ENCODE assay signal across 34 mouse cellular contexts in the genomic region with DNA sequence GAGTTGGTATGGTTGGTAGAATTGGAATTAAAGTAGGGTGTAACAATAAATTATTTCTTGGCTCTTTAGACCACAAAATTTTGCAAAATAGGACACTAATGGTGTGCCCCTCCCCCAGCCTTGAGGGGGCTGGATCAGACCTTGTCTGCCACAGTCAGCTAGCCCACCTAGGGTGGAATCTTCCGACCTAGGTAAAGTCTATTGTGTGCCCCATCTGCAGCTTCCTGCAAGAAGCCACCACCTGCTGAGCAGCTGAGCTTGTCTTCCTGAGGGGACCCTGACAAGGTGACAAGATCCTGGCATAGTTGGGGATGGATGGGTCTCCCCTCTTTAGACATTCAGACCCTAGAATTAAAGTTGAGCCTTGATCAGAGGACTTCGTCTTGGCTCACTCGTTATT. TPM values are rescaled to one million over a fixed set of nuclear protein-coding genes. Genes with fewer than 3 reads are reported as not detected.
DNase-seq lines count a peak whose midpoint lies in the region; ATAC-seq and TF ChIP-seq lines count a peak whose summit lies in the region.
"Had no signal": no experiment of that assay in that cellular context is flagged by ENCODE, and none has a peak within 500 bp of the region (broad histone marks: within the 10 kb centered on the region; RNA-seq: fewer than 3 reads in every experiment).

No protein-coding gene starts in this region.

- H3K27me3 ChIP-seq in limb, embryonic 11.5 days (ENCODE audit: control insufficient read depth, insufficient read depth, low read length), result no peaks in the 10 kb centered on the region
- no peaks in the 10 kb centered on the region for H3K27me3 ChIP-seq in limb, embryonic 10.5 days (ENCODE audit: low read depth, poor library complexity, severe bottlenecking)
- H3K27me3 ChIP-seq in E14TG2a.4 (ENCODE audit: insufficient read depth, low read length), result no peaks in the 10 kb centered on the region
- H3K27me3 ChIP-seq: embryonic facial prominence, embryonic 12.5 days; embryonic facial prominence, embryonic 15.5 days; hindbrain, embryonic 12.5 days; hindbrain, embryonic 15.5 days had no signal

- peak; percentile 9 for DNase-seq in limb, embryonic 11.5 days (ENCODE audit: low spot score)
- no peak for DNase-seq in limb, embryonic 10.5 days (ENCODE audit: low spot score)
- DNase-seq in ES-E14 (ENCODE audit: low read depth, low spot score), result no peak
- DNase-seq in thymus, postnatal 25 days, result peak; percentile 12
- no peak for DNase-seq in left cerebral cortex, adult 8-10 months (ENCODE audit: low spot score in 2 of 2)
- DNase-seq in frontal cortex, postnatal 36 days (ENCODE audit: low spot score in 2 of 2), result no peak
- DNase-seq: adrenal gland, adult 2 months; adrenal gland, postnatal 14 days; cerebellum, adult 11 months; cerebellum, adult 2 months; cerebellum, adult 9-11 months; cerebellum, postnatal 25 days; forebrain, postnatal 0 days; gastrocnemius, postnatal 10 days; gastrocnemius, postnatal 36 days; heart, adult 2 months had no signal

- H3K4me3 ChIP-seq in limb, embryonic 11.5 days (ENCODE audit: low read depth, low read length), result no peak overlapping the region
- no peak overlapping the region for H3K4me3 ChIP-seq in limb, embryonic 10.5 days
- H3K4me3 ChIP-seq in E14TG2a.4 (replicated peaks; ENCODE audit: low read length) (peak overlapping the region; percentile 13; the same call in 1 of the 2 replicates), ES-E14 (ENCODE audit: insufficient read depth in 1 of 2, low read depth in 1 of 2, low read length in 2 of 2, poor library complexity in 1 of 2, severe bottlenecking in 1 of 2) (no peak overlapping the region)
- H3K4me3 ChIP-seq: embryonic facial prominence, embryonic 12.5 days; embryonic facial prominence, embryonic 15.5 days; heart, adult 2 months; hindbrain, embryonic 12.5 days; hindbrain, embryonic 15.5 days had no signal

- no peak for ATAC-seq in limb, embryonic 11.5 days (ENCODE audit: insufficient number of reproducible peaks, low FRiP score, low TSS enrichment, low read depth)
- ATAC-seq: forebrain, embryonic 14.5 days; forebrain, postnatal 0 days; Patski had no signal

- H3K4me2 ChIP-seq in limb, embryonic 11.5 days (ENCODE audit: low read depth, severe bottlenecking), result no peak overlapping the region
- H3K4me2 ChIP-seq: embryonic facial prominence, embryonic 12.5 days; embryonic facial prominence, embryonic 15.5 days; heart, embryonic 11.5 days; hindbrain, embryonic 12.5 days; hindbrain, embryonic 15.5 days had no signal

- in situ Hi-C loops in ES-E14 (cut with MboI; ENCODE audit: low sequenced_read_pairs in 2 of 2, unreplicated experiment in 2 of 2), result loop anchor here in 1 of 2 experiments (10.0 kb wide), 1 partner anchor 365 kb away; no protein-coding TSS in a partner anchor

- no peak overlapping the region for H3K27ac ChIP-seq in limb, embryonic 11.5 days (replicated peaks; ENCODE audit: low read depth, low read length)
- no peak overlapping the region for H3K27ac ChIP-seq in limb, embryonic 10.5 days
- peak overlapping the region; percentile 68; the same call in 1 of the 2 replicates for H3K27ac ChIP-seq in ES-E14 (ENCODE audit: insufficient read depth, low read depth, low read length, poor library complexity, severe bottlenecking)
- H3K27ac ChIP-seq: embryonic facial prominence, embryonic 12.5 days; embryonic facial prominence, embryonic 15.5 days; heart, adult 2 months; hindbrain, embryonic 12.5 days; hindbrain, embryonic 15.5 days had no signal

- TF ChIP-seq CTCF in E14TG2a.4 (conservative IDR thresholded peaks at IDR 0.05; ENCODE audit: low read length), result no peak

- WGBS in limb, embryonic 11.5 days, result 88% methylated on average over 3 of the region's 3 CpGs
- 82% methylated on average over 3 of the region's 3 CpGs for WGBS in limb, embryonic 10.5 days

- H3K36me3 ChIP-seq in limb, embryonic 11.5 days (ENCODE audit: control insufficient read depth, insufficient read depth, low read length), result no peaks in the 10 kb centered on the region
- no peaks in the 10 kb centered on the region for H3K36me3 ChIP-seq in limb, embryonic 10.5 days
- H3K36me3 ChIP-seq in E14TG2a.4 (ENCODE audit: insufficient read depth, low read length) (no peaks in the 10 kb centered on the region), ES-E14 (ENCODE audit: control insufficient read depth, insufficient read depth, low read length, poor library complexity, severe bottlenecking) (no peaks in the 10 kb centered on the region)
- H3K36me3 ChIP-seq: embryonic facial prominence, embryonic 12.5 days; embryonic facial prominence, embryonic 15.5 days; G1E; hindbrain, embryonic 12.5 days; hindbrain, embryonic 15.5 days had no signal

- H3K9me3 ChIP-seq in limb, embryonic 11.5 days (ENCODE audit: control insufficient read depth, low read length), result no peaks in the 10 kb centered on the region
- H3K9me3 ChIP-seq in limb, embryonic 10.5 days (replicated peaks), result no peaks in the 10 kb centered on the region
- H3K9me3 ChIP-seq in E14TG2a.4 (ENCODE audit: low read length) (peaks cover 7% of the 10 kb centered on the region), ES-E14 (ENCODE audit: control insufficient read depth, insufficient read depth, low read depth, low read length) (no peaks in the 10 kb centered on the region)
- H3K9me3 ChIP-seq: embryonic facial prominence, embryonic 12.5 days; embryonic facial prominence, embryonic 15.5 days; G1E; hindbrain, embryonic 12.5 days; hindbrain, embryonic 15.5 days had no signal

- H3K9ac ChIP-seq in limb, embryonic 11.5 days (ENCODE audit: low read length), result no peak overlapping the region
- no peak overlapping the region for H3K9ac ChIP-seq in ES-E14 (ENCODE audit: insufficient read depth, low read depth, low read length, poor library complexity, severe bottlenecking)
- H3K9ac ChIP-seq: embryonic facial prominence, embryonic 12.5 days; embryonic facial prominence, embryonic 15.5 days; forebrain, postnatal 0 days; hindbrain, embryonic 12.5 days; hindbrain, embryonic 15.5 days had no signal

- H3K4me1 ChIP-seq in limb, embryonic 11.5 days (ENCODE audit: control insufficient read depth, insufficient read depth, low read length), result no peaks in the 10 kb centered on the region
- H3K4me1 ChIP-seq in limb, embryonic 10.5 days, result no peaks in the 10 kb centered on the region
- H3K4me1 ChIP-seq in E14TG2a.4 (replicated peaks; ENCODE audit: low read depth, low read length) (peaks cover 70% of the 10 kb centered on the region), ES-E14 (ENCODE audit: control insufficient read depth in 2 of 2, insufficient read depth in 2 of 2, low read length in 2 of 2, poor library complexity in 1 of 2) (peaks cover 12 to 22% of the 10 kb centered on the region in 2 experiments)
- H3K4me1 ChIP-seq: embryonic facial prominence, embryonic 12.5 days; embryonic facial prominence, embryonic 15.5 days; hindbrain, embryonic 12.5 days; hindbrain, embryonic 15.5 days had no signal

TF ChIP-seq in ES-E14, 5 proteins besides CTCF, POLR2A, EP300 and RAD21:
- TF ChIP-seq HCFC1 (IDR thresholded peaks at IDR 0.05; ENCODE audit: borderline replicate concordance, insufficient read depth, low read length) (no peak), ZC3H11A (IDR thresholded peaks at IDR 0.05; ENCODE audit: borderline replicate concordance, low read depth, low read length) (no peak)

RNA-seq across cellular contexts. Expression of gene Vmn1r1, which starts 4.7 kb away (rescaled TPM):
- not detected in 2 replicates for polyA plus RNA-seq in limb, embryonic 11.5 days (2014; fragmentation: Nextera tagmentation; extraction: Ambion mirVana)
- polyA plus RNA-seq in limb, embryonic 10.5 days (2016; fragmentation: Nextera tagmentation; extraction: Ambion mirVana), result not detected in 2 replicates
- 0.04 TPM in 1 of 2 replicates, not detected in the other for total RNA-seq in ES-E14 (2012; rRNA removed)
- not detected for total RNA-seq in left cerebral cortex, adult 8-10 months (2022)
- total RNA-seq: adrenal gland, adult 2 months; adrenal gland, postnatal 14 days; adrenal gland, postnatal 4 days; common myeloid progenitor, adult 5-6 weeks; forebrain, postnatal 0 days; gastrocnemius, adult 18-20 months; gastrocnemius, postnatal 10 days; gastrocnemius, postnatal 36 days; granulocyte monocyte progenitor cell, adult 5-6 weeks; heart, adult 2 months; heart, postnatal 25 days; hematopoietic stem cell, adult 5-6 weeks had no signal
- polyA plus RNA-seq: adrenal gland, adult 2 months; cerebellum, adult 2 months; embryonic facial prominence, embryonic 12.5 days; embryonic facial prominence, embryonic 15.5 days; forebrain, embryonic 11.5 days; forebrain, embryonic 14.5 days; forebrain, postnatal 0 days; G1E; heart, adult 2 months; heart, embryonic 11.5 days; heart, embryonic 14.5 days; heart, postnatal 0 days; hindbrain, embryonic 12.5 days; hindbrain, embryonic 15.5 days; Patski had no signal

RNA-seq across cellular contexts. Expression of gene Srp9, which starts 35.0 kb away (rescaled TPM):
- polyA plus RNA-seq in limb, embryonic 11.5 days (2014; fragmentation: Nextera tagmentation; extraction: Ambion mirVana), result 178 and 179 TPM in 2 replicates
- polyA plus RNA-seq in limb, embryonic 10.5 days (2016; fragmentation: Nextera tagmentation; extraction: Ambion mirVana), result 168 TPM in 2 replicates
- total RNA-seq in ES-E14 (2012; rRNA removed), result 51.3 and 86.7 TPM in 2 replicates
- 10 to 100 TPM; 53.4 to 66.8 (median 60.4) TPM for total RNA-seq in left cerebral cortex, adult 8-10 months (2022)

Comparison
In these comparisons a context has a peak if more than half of its experiments do, and no peak if none do; other contexts are left out.
1. DNase-seq: peak in limb, embryonic 11.5 days (single experiment) and thymus, postnatal 25 days (single experiment); none in limb, embryonic 10.5 days (single experiment), ES-E14 (single experiment), left cerebral cortex, adult 8-10 months (0 of 2) and frontal cortex, postnatal 36 days (0 of 2).